Mouse (Mus musculus): ENCODE measurements around the gene Nmur1.

DNA sequence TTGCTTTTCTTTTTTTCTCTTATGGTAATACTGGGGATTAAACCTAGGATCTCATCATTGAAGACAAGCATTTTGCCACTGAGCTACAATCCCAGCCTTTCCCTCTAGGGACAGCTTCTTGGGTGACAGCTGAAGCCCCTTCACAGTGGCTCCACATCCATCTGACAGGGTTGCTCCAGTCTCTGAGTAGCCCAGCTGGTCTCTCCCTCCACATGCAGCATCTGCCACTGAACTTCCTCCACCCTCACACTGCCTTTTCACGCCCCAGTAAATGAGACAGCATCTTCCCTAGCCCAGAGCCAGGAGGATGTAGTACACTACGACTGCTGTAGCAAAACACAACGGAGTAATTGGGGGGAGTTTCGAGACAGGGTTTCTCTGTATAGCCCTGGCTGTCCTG, 57.9 kb downstream of the Nmur1 start:
- TF ChIP-seq CTCF (IDR thresholded peaks at IDR 0.05; ENCODE audit: borderline replicate concordance, insufficient read depth, low read depth, low read length) (no peak), POLR2A (IDR thresholded peaks at IDR 0.05; ENCODE audit: borderline replicate concordance, insufficient read depth, low read length) (no peak)
